Mouse (Mus musculus): Measurements from ENCODE around the gene Alkbh2.
A peak's percentile ranks its signal among the peaks of the same experiment; 100 is the strongest.

Gene Alkbh2

GRCm38 (mm10) chr5:114146028-114146888 lies 18.2 kb upstream of the Alkbh2 start, which contains the start of gene Acacb:
TSS of gene Acacb (plus strand) at chr5:114146535.
- DNase-seq (ENCODE audit: low spot score in 2 of 2) = no peak

- DNase-seq (ENCODE audit: low spot score in 2 of 2) = peak in 1 of 2 experiments; percentile 75
Observed at GRCm38 (mm10) chr5:114139175-114139574, 11.2 kb upstream of the Alkbh2 start.

- DNase-seq (ENCODE audit: low spot score in 2 of 2) = no peak
Observed at GRCm38 (mm10) chr5:114138277-114139164, 10.5 kb upstream of the Alkbh2 start.

- DNase-seq (ENCODE audit: low spot score in 2 of 2) = no peak
Observed at GRCm38 (mm10) chr5:114137481-114138276, 9.7 kb upstream of the Alkbh2 start.

GRCm38 (mm10) chr5:114135516-114135915 lies 7.5 kb upstream of the Alkbh2 start:
- DNase-seq (ENCODE audit: low spot score in 2 of 2) = no peak

- no peak for DNase-seq (ENCODE audit: low spot score in 2 of 2)
Observed at GRCm38 (mm10) chr5:114134091-114134534, 6.1 kb upstream of the Alkbh2 start.

- DNase-seq (ENCODE audit: low spot score in 2 of 2) = no peak
Observed at GRCm38 (mm10) chr5:114132841-114133240, 4.8 kb upstream of the Alkbh2 start.

GRCm38 (mm10) chr5:114131521-114131840 lies 3.5 kb upstream of the Alkbh2 start:
- DNase-seq (ENCODE audit: low spot score in 2 of 2) = peak in 1 of 2 experiments; percentile 34

GRCm38 (mm10) chr5:114130698-114131520 lies 2.9 kb upstream of the Alkbh2 start:
- peak; percentile 62 to 94 for DNase-seq (ENCODE audit: low spot score in 2 of 2)

GRCm38 (mm10) chr5:114130211-114130605 lies 2.2 kb upstream of the Alkbh2 start, which contains the start of gene Ung:
TSS of gene Ung (plus strand) at chr5:114130386.
- DNase-seq (ENCODE audit: low spot score in 2 of 2) = no peak

- no peak for DNase-seq (ENCODE audit: low spot score in 2 of 2)
Observed at GRCm38 (mm10) chr5:114129550-114130210, 1.7 kb upstream of the Alkbh2 start.

- no peak for DNase-seq (ENCODE audit: low spot score in 2 of 2)
Observed at GRCm38 (mm10) chr5:114126499-114127244, 1.3 kb downstream of the Alkbh2 start.

- DNase-seq (ENCODE audit: low spot score in 2 of 2) = no peak
Observed at GRCm38 (mm10) chr5:114126008-114126407, 2.0 kb downstream of the Alkbh2 start.

- no peak for DNase-seq (ENCODE audit: low spot score in 2 of 2)
Observed at GRCm38 (mm10) chr5:114119806-114120205, 8.2 kb downstream of the Alkbh2 start.

- no peak for DNase-seq (ENCODE audit: low spot score in 2 of 2)
Observed at GRCm38 (mm10) chr5:114116586-114116985, 11.4 kb downstream of the Alkbh2 start.

GRCm38 (mm10) chr5:114115030-114115429 lies 13.0 kb downstream of the Alkbh2 start:
- no peak for DNase-seq (ENCODE audit: low spot score in 2 of 2)

GRCm38 (mm10) chr5:114113334-114113733 lies 14.7 kb downstream of the Alkbh2 start:
- DNase-seq (ENCODE audit: low spot score in 2 of 2) = no peak

- no peak for DNase-seq (ENCODE audit: low spot score in 2 of 2)
Observed at GRCm38 (mm10) chr5:114106391-114106935, 21.6 kb downstream of the Alkbh2 start.

- DNase-seq (ENCODE audit: low spot score in 2 of 2) = peak in 1 of 2 experiments; percentile 49
Observed at GRCm38 (mm10) chr5:114102807-114103206, 25.2 kb downstream of the Alkbh2 start.
